Mouse (Mus musculus): ENCODE data around the gene Fam172a.
A peak's percentile ranks its signal among the peaks of the same experiment; 100 is the strongest.

Gene Fam172a

GRCm38 (mm10) chr13:78180261-78180660 lies 478.4 kb downstream of the Fam172a start:
- DNase-seq (ENCODE audit: low spot score), result no peak

GRCm38 (mm10) chr13:78181071-78181929 lies 479.5 kb downstream of the Fam172a start:
- no peak for DNase-seq (ENCODE audit: low spot score)

- DNase-seq (ENCODE audit: low spot score), result no peak
Measured at GRCm38 (mm10) chr13:78181930-78182558, 480.2 kb downstream of the Fam172a start.

GRCm38 (mm10) chr13:78183004-78183403 lies 481.2 kb downstream of the Fam172a start:
- no peak for DNase-seq (ENCODE audit: low spot score)

GRCm38 (mm10) chr13:78183986-78184385 lies 482.2 kb downstream of the Fam172a start:
- no peak for DNase-seq (ENCODE audit: low spot score)

GRCm38 (mm10) chr13:78184786-78185466 lies 483.1 kb downstream of the Fam172a start:
- DNase-seq (ENCODE audit: low spot score), result no peak

GRCm38 (mm10) chr13:78186340-78186946 lies 484.6 kb downstream of the Fam172a start:
- DNase-seq (ENCODE audit: low spot score), result no peak

- no peak for DNase-seq (ENCODE audit: low spot score)
Measured at GRCm38 (mm10) chr13:78187833-78188232, 486.0 kb downstream of the Fam172a start.

GRCm38 (mm10) chr13:78189586-78189985 lies 487.8 kb downstream of the Fam172a start:
- no peak for DNase-seq (ENCODE audit: low spot score)

- no peak for DNase-seq (ENCODE audit: low spot score)
Measured at GRCm38 (mm10) chr13:78193211-78193610, 491.4 kb downstream of the Fam172a start.

GRCm38 (mm10) chr13:78194135-78194849 lies 492.5 kb downstream of the Fam172a start:
- no peak for DNase-seq (ENCODE audit: low spot score)

- no peak for DNase-seq (ENCODE audit: low spot score)
Measured at GRCm38 (mm10) chr13:78194850-78195600, 493.2 kb downstream of the Fam172a start.

- DNase-seq (ENCODE audit: low spot score), result no peak
Measured at GRCm38 (mm10) chr13:78195601-78196115, 493.8 kb downstream of the Fam172a start.

GRCm38 (mm10) chr13:78196236-78196796 lies 494.5 kb downstream of the Fam172a start:
- DNase-seq (ENCODE audit: low spot score), result no peak

GRCm38 (mm10) chr13:78197286-78197818 lies 495.5 kb downstream of the Fam172a start:
- no peak for DNase-seq (ENCODE audit: low spot score)

GRCm38 (mm10) chr13:78197819-78198390 lies 496.1 kb downstream of the Fam172a start:
- DNase-seq (ENCODE audit: low spot score), result no peak

GRCm38 (mm10) chr13:78198391-78198870 lies 496.6 kb downstream of the Fam172a start:
- DNase-seq (ENCODE audit: low spot score), result no peak

GRCm38 (mm10) chr13:78198871-78199641 lies 497.2 kb downstream of the Fam172a start:
- peak; percentile 45 for DNase-seq (ENCODE audit: low spot score)
